Mouse (Mus musculus): Measurements from ENCODE around the gene Mindy3. TPM values are rescaled to one million over a fixed set of nuclear protein-coding genes. Genes with fewer than 3 reads are reported as not detected.
A peak's percentile ranks its signal among the peaks of the same experiment; 100 is the strongest.
"Not testable (repeated sequence)": the region's sequence is repeated elsewhere in the genome, so short reads cannot be mapped to it uniquely, and the experiment has no call there.

Gene Mindy3
- total RNA-seq (2021) = 10 to 100 TPM; 65.7 to 76.6 TPM

DNA sequence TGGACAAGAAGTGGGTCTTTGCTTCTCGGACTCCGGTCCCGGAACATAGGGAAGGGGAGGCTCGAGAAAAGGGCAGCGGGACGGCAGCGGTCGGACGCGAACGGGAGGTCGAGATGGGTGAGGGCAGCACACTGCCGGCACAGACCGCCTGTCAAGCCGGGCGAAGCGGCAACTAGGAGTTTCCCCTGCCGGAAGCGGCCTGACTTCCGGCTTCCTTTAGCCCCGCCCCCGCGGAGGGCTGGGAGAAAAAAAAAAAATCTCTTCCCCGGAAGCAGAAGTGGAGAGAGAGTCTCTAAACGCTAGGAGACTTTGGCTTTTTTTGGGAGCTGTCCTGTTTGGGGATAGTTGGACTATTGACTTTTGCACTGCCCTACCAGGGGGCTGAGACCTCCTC, at the start of gene Mindy3:
TSS of gene Mindy3 (minus strand) at position 209 of the 394 bp plus-strand sequence.
- intact Hi-C loops (cut with DNase I) = no loop called here

DNA sequence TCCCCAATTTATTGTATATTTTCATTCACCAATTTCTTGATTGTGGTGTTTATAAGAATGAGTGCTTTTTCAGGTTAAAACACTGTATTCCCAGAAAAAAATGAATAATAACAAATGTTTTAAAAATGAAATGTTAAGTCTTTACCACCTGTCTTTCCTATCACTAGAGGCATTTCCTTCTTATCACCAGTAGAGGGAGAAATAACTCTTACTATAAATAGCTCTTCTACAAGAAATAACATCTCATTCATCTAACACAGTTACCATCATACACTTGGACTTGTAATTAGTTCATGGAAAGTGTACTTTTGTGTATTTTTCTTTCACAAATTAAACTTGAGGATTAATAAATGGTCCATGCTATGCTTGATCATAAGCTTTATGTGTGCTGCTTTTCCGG, 40.5 kb upstream of the Mindy3 start:
- intact Hi-C loops (cut with DNase I) = loop anchor here (5.0 to 10.0 kb wide), 3 partner anchors 245 to 778 kb away; partner anchors contain the start of gene C1ql3
- no peak for DNase-seq

More for the DNA sequence above, at the start of gene Mindy3:
- DNase-seq = peak; percentile 86

DNA sequence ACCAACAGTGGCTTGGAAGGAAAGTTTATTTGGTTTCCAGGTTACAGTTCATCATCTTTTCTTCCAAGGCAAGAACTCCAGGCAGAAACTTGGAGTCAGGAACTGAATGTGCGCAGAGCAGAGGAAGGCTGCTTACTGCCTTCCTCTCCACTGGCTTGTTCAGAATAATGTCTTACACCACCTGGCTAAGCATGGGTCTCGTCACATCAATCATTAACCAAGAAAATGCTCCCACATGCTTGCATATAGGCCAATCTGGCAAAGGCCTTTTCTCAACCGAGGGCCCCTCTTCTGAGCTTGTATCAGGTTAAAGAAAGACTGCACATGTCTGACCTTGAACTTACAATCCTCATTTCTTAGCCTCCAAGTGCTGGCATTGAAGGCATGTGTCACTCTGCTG, 30.8 kb upstream of the Mindy3 start:
- no peak for DNase-seq
- intact Hi-C loops (cut with DNase I) = loop anchor here (10.0 kb wide), 2 partner anchors 255 to 565 kb away; partner anchors contain the start of gene C1ql3

DNA sequence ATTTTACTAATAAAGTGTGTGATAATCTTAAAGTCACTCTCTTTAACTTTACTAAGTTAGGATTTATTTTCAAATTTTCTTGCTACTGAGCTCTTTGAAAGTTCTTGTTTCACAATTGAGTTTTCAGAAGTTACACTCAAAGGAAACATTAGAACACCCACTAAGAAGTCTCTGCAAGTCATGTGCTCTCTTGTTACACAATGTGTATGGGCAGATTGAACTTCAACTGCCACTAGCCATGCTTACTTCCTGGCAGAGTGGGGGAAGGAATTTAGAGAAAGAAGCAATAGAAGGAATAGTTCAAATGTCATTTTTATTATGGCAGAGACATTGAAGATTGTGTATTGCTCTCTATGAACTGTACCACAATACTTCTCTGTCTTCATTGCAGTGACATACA, 20.9 kb upstream of the Mindy3 start:
- intact Hi-C loops (cut with DNase I) = no loop called here
- no peak for DNase-seq

DNA sequence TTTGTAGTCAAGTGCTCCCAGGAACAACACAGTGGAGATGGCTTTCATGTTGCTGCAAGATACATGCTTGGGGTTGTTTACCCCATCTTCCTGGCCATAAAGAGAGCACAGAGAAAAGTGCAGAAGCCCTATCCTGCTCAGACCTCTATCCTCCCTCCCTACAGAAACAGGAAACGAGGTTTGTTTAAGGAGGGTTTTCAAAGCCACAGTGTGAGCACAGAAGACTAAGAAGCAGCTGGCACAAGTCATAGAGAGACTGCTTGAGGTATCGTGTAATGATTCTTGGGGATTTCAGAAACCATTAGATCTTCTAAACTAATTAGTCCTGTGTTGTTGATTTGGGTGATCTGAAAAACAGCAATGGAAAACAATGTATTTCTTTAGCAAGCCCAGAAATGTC, 20.3 kb upstream of the Mindy3 start:
- DNase-seq = no peak
- intact Hi-C loops (cut with DNase I) = loop anchor here (10.0 kb wide), 1 partner anchor 825 kb away; no protein-coding TSS in a partner anchor

DNA sequence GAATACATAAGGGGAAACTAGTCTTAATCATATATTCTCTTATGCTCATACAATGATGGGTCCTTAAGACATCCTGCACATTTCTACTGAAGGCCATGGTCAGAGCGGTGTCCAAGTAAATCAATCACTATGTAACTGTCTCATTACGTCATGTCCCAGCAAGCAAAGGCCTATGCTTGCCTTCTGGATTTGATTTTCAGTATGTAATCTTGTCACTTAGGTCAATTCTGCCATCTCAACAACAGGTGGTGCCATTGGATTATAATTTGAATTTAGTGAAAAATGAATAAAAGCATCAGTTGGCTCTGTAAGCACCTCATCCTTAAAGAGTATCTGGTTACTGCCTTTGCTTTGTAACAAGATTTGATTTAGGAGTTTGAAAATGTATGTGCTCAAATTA, 18.9 kb upstream of the Mindy3 start:
- no peak for DNase-seq
- intact Hi-C loops (cut with DNase I) = loop anchor here (10.0 kb wide), 1 partner anchor 827 kb away; no protein-coding TSS in a partner anchor

DNA sequence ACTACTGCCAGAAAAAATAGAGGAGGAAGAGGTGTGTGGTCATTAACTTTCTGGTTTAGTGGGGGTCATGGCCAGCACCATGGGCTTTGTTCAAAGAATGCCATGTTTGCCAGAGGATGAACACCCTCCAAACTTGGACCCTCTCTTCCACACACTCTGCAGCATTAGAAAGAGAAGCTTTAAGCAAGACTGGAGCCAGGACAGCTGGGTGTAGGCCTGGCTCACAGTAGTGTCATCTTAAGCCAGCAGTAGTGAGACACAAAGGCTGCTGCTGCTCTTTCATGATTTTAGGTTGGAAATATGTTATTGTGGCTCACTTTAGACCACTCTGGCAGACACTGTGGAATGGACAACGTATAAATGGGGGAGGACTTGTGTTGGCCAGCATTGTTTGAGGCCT, 12.8 kb upstream of the Mindy3 start:
- intact Hi-C loops (cut with DNase I) = loop anchor here (10.0 kb wide), 1 partner anchor 833 kb away; no protein-coding TSS in a partner anchor
- DNase-seq = no peak

DNA sequence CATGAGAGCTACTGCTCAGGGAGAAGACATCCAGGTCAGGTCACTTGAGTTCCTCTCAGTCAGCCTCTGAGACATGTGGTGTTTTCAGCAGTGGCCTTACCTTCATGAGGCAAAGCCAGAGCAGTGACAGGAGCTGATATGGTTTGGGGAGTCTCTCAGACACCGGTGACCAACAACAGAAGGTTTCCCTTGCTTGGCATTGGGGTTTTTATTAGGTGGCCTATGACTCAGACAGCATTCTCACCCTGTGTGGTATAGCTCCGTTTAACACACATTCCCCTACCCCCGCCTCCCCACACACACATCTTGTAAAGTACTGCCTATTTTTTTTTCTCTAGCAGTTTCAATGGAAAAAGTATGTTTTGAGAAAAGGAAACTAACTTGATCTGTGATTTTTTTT, 5.1 kb upstream of the Mindy3 start:
- DNase-seq = no peak
- intact Hi-C loops (cut with DNase I) = no loop called here

DNA sequence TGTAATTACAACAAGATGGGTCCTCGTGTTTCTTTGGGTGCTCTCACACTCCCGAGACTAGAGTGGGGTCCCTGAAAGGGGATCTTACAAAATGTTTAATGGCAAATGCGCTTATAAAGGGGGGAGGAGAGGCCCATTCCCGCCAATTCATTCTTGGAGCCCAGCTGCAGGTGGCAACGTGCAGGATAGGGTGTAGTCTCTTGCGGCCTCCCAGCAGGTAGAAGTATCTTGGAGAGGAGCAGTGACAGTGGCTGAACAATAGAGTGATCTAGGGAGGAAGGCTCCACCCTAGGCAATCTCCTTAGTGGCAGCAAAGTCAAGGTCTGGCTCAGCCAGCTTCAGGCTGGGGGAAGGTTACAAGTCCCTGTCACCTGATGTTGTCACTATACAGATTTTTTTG, 4.2 kb upstream of the Mindy3 start:
- intact Hi-C loops (cut with DNase I); DNase-seq: not testable (repeated sequence)

DNA sequence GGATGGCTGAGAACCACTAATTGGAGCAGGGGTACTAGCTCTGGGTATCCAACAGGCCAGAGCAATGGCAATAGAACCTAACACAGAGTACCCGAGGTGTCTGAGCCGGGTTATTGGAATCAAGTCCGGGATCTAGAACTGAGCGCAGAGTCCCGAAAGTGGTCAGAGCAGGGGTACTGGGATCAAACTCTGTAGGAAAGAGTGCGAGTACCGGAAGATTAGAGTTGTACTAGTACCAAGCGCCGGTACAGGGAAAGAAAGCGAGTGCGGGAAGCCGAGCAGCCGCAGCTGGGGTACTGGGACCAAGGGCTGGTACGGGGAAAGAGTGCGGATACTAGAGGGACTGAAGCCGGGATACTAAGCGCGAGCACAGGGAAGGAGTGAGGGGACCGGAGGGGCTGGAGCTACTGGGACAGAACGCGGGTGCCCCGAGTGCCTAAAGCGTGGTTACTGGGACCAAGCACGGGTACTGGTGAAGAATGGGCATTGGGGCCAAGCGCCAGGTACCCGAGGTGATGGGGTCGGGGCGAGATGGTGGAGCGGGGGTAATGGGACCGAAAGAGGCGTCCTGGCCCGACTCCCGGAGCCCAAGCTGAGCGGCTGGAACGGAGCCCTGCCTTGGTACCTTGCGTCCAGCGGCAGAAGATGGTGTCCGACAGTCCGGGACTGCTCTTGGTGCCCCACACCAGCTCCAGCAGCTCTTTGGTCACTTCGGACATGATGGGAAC, 572 bp downstream of the Mindy3 start:
- intact Hi-C loops (cut with DNase I) = no loop called here
- DNase-seq = peak; percentile 57

DNA sequence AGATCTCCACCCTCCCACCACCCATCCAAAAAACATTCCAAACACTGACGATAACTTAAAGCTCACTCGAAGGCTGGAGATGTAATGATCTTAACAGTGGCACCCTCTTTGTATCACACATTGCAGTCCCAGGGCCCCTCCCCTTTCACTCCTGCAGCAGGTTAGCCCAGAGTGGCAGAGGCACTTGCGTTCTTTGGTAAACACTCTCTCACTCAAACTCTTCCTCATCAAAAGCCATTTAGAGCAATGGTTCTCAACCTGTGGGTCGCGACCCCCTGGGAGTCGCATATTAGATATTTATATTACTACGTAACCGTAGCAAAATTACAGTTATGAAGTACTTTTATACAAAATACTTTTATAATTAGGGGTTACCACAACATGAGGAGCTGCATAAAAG, 1.1 kb downstream of the Mindy3 start:
- DNase-seq = no peak
- intact Hi-C loops (cut with DNase I) = no loop called here

DNA sequence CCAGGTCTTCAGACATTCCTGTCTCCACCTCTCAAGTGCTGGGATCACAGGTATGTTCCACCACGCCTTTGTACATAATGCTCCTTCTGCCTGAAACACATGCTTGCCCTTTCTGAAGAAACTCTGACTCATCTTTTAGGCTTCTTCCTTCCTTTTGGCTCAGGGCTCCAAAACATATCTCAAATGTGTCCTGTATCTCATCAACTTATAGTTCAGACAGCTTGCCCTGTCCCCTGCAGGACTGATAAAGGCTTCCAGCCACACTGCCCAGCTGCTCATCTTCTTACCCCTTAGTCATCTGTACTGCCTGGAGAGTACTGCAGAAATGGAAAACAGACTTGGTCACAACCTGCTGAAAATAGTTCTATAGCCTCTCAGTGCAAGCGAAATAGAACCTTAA, 7.0 kb downstream of the Mindy3 start:
- DNase-seq = no peak
- intact Hi-C loops (cut with DNase I) = no loop called here

DNA sequence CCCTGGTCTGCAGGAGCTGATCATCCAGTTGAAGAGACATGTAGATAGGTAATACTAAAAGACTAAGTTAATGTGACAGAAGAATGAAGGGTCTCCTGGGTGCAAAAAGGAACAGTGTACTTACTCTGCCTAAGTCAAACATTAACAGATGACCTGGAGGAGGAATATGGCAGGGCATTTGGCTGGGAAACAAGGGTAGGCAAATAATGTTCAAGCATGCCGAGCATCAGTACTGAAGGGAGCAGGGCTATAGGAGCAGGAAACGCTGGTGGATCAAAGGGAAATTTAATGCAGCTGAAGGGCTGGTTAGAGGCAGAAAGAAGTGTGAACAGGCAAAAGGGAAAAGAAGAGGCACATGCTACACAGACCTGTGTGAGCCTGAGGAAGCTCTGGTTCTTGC, 8.1 kb downstream of the Mindy3 start:
- intact Hi-C loops (cut with DNase I) = no loop called here

DNA sequence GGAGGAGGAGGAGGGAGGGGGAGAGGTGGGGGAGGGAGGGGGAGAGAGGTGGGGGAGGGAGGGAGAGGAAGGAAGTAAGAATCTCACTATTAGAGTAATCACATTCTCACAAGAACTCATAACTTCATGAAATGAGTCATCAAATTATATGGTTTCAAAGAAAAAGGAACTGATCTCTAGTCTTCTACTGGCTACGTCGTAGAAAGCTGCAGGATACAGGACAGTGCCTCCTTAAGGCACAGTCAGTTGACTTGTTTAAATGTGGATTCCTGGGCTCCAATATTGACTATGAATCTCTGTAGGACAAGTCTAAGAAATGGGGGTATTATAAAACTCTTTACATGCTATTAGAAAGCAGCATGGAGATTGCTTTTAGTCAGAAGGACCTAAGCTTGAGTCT, 12.5 kb downstream of the Mindy3 start:
- intact Hi-C loops (cut with DNase I) = no loop called here
- DNase-seq = no peak

More for the DNA sequence above, 8.1 kb downstream of the Mindy3 start:
- DNase-seq = no peak

DNA sequence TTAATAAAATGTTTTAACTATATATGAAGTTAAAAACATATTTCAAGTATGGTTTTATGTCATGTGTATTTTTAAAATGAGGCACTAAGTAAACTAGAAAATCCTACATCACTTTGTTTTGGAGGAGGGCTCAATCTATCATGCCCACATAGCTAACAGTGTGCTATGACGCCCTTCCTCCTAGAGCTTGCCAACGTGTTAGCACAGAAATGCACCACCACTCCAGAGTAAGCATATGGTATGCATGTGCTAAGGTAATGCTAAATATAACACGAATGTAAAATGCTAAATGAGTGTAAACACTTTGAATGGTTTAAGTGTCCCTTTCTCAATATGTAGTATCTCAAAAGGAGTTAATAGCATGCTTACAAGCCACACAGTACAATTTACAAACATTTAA, 16.8 kb downstream of the Mindy3 start:
- intact Hi-C loops (cut with DNase I) = no loop called here
- no peak for DNase-seq

DNA sequence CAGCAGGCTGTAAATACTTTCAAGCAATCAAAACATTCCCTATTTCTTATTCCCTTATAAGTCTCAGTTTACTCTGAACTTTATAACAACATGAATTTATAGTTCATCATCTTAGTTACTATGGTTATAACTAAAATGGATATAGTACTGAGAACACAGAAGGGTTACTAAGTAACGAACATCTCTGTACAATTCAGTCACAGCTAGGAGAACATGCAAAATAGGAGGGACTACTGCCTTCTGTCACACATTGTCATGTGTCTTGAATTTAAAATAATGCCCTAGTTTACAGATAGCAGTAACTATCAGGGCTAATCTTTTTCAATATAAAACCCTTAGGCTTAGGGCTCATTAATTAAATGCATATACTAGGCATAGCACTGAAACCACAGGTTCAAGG, 18.1 kb downstream of the Mindy3 start:
- intact Hi-C loops (cut with DNase I) = no loop called here
- DNase-seq = no peak

DNA sequence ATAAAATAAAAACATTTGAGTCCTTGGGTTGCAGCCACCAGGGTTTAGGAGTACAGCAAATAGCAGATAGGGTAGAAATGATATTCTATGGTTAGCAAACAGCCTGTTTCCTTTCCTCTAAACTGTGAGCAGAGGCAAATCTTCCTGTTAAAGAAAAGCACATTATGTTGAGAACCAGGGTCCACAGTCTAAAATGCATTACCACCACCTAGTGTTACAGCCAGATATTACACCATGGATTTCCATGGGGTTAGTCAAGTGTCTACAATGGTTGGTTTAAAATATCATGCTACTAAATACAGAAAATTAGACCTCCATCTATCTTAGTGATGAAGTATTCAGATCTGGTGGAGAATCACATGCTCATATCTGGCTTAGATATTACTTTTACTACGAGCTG, 30.2 kb downstream of the Mindy3 start:
- intact Hi-C loops (cut with DNase I) = loop anchor here (5.0 kb wide), 1 partner anchor 387 kb away; no protein-coding TSS in a partner anchor

DNA sequence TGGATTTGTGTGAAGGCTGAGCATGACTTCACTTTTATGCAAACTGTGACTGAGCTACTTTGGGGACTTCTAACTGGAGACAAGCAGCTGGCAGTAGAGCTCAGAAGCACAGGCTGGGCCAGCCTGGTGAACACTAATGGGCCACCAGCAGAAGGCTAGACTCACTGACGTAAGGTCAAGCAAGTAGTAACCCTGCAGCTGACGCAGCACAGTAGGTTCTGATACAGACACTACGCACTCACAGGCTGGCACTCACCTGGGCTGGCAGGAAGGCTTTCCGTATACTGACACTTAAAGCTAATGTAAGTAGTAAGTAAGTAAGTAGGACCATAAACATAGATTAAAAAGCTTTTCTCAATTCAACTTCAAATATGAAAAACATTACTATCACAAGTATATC, 30.7 kb downstream of the Mindy3 start:
- intact Hi-C loops (cut with DNase I) = loop anchor here (5.0 kb wide), 1 partner anchor 386 kb away; no protein-coding TSS in a partner anchor
- no peak for DNase-seq

More for the DNA sequence above, 30.2 kb downstream of the Mindy3 start:
- no peak for DNase-seq

DNA sequence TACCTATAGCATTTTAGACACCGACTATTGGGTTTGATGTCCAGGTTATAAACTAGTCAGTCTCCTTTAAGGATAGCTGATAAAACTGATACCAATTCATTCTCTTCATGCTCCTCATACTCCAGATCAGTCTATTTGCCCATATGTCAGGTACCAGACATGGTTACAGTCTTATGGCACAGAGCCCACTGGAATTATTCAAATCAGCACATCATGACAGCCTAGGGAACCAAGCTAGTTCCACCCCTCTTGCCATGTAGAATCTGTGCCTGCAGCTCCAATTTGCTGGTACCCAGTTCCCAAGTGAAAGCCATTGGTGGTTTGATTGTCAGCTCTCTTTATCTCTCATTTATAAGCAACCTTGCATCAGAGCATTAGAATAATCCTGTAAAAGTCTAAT, 34.9 kb downstream of the Mindy3 start:
- DNase-seq = no peak
- intact Hi-C loops (cut with DNase I) = no loop called here

DNA sequence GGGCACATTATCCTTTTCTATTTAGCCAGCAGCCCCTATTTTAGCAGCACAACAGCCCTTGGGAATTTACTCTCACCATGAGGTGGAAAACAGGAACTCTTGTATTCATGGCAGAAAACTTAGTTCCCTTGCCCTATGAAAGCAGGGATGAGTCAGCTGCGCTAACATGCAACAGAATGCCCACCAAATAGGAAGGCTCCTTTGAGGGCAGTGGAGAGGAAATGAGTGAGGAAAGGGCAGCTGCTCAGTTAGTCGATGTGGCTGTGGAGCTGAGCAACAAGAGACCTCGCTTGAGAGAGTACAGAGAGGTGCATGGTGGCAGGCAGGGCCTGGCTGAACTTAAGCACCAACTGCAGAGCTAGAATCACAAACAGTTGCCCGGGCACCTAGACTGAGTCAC, 36.6 kb downstream of the Mindy3 start:
- intact Hi-C loops (cut with DNase I) = no loop called here
- DNase-seq = no peak

DNA sequence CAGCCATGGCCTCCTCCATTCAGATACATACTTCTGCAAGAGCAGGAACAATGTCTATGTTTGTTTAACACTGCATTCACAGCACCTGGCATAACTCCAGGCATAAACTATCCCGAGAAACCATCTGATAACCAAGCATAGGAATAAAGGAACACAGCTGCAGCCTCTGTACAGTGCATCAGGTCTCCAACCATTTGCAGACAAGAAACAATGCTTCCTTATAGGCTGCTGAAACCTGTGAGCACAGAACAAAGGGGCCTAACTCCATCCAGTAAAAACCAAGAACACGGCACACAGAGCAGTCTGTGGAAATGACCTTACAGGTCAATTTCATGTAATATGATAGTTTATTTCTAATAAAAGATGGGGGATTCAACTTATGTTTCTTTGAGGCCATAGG, 39.0 kb downstream of the Mindy3 start:
- intact Hi-C loops (cut with DNase I) = no loop called here
- DNase-seq = no peak

DNA sequence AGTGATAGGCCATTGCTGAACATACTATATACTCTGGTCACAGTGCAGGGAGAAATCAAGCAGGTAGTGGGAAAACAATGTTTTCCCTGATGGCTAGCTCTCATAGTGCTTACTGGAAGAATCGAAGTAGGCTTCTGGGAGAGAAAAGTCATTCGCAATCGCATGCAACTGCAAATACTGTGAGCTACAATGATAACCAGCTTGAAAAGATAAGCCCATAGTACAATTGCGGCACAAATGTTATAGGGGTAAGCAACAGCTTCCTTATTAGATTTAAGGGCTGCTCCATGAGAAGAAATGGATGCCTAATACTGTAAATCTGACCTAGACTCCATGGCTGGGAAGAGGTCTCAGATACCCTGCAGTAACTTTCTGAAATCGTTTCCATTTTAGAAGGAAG, 40.7 kb downstream of the Mindy3 start:
- no peak for DNase-seq
- intact Hi-C loops (cut with DNase I) = no loop called here

DNA sequence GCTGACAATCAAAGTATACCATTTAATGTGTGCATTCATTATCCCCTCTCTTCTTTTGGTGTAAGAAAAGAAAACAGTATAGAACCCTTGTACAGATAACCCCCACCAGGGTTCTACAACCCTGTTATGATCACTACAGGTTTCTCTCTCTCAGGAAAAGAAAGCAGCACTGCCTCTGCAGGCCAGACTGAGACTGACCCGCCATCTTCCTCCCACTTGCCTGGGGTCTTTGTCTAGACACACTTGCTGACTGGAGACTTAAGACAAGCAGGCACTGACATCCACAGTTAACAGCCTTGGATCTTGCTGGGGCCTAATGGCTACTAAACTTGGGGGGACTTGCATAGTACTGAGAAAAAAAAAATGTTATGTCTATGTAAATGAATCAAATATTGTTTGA, 42.2 kb downstream of the Mindy3 start:
- intact Hi-C loops (cut with DNase I) = no loop called here
- no peak for DNase-seq

Data from left cerebral cortex, postnatal 4 days (tissue).